Mouse (Mus musculus): ENCODE measurements around the gene Fam206a.

Fam206a gene

GRCm38 (mm10) chr4:56801907-56802668 lies at the start of gene Fam206a, which contains the start of gene Elp1:
Gene Fam206a, plus strand, starts transcription at chr4:56802345.
Gene Elp1, minus strand, starts transcription at chr4:56802331.
- peak; percentile 97 for DNase-seq (ENCODE audit: low read depth, low spot score)

GRCm38 (mm10) chr4:56756021-56756420 lies 46.1 kb upstream of the Fam206a start:
- no peak for DNase-seq (ENCODE audit: low read depth, low spot score)

GRCm38 (mm10) chr4:56756966-56757600 lies 45.1 kb upstream of the Fam206a start:
- no peak for DNase-seq (ENCODE audit: low read depth, low spot score)

GRCm38 (mm10) chr4:56757693-56758092 lies 44.5 kb upstream of the Fam206a start:
- DNase-seq (ENCODE audit: low read depth, low spot score), result no peak

GRCm38 (mm10) chr4:56767861-56768284 lies 34.3 kb upstream of the Fam206a start:
- DNase-seq (ENCODE audit: low read depth, low spot score), result no peak

GRCm38 (mm10) chr4:56768913-56769312 lies 33.2 kb upstream of the Fam206a start:
- no peak for DNase-seq (ENCODE audit: low read depth, low spot score)

- no peak for DNase-seq (ENCODE audit: low read depth, low spot score)
Observed at GRCm38 (mm10) chr4:56771065-56771464, 31.1 kb upstream of the Fam206a start.

GRCm38 (mm10) chr4:56791373-56791772 lies 10.8 kb upstream of the Fam206a start:
- peak; percentile 21 for DNase-seq (ENCODE audit: low read depth, low spot score)

- no peak for DNase-seq (ENCODE audit: low read depth, low spot score)
Observed at GRCm38 (mm10) chr4:56802669-56803150, 565 bp downstream of the Fam206a start.

GRCm38 (mm10) chr4:56809050-56809449 lies 6.9 kb downstream of the Fam206a start:
- no peak for DNase-seq (ENCODE audit: low read depth, low spot score)

GRCm38 (mm10) chr4:56811642-56812041 lies 9.5 kb downstream of the Fam206a start:
- DNase-seq (ENCODE audit: low read depth, low spot score), result no peak

- no peak for DNase-seq (ENCODE audit: low read depth, low spot score)
Observed at GRCm38 (mm10) chr4:56812096-56812495, 10.0 kb downstream of the Fam206a start.

GRCm38 (mm10) chr4:56815131-56815530 lies 13.0 kb downstream of the Fam206a start:
- DNase-seq (ENCODE audit: low read depth, low spot score), result no peak

GRCm38 (mm10) chr4:56820017-56820550 lies 17.9 kb downstream of the Fam206a start:
- peak; percentile 56 for DNase-seq (ENCODE audit: low read depth, low spot score)

- no peak for DNase-seq (ENCODE audit: low read depth, low spot score)
Observed at GRCm38 (mm10) chr4:56824231-56824630, 22.1 kb downstream of the Fam206a start.

GRCm38 (mm10) chr4:56828932-56829331 lies 26.8 kb downstream of the Fam206a start:
- no peak for DNase-seq (ENCODE audit: low read depth, low spot score)

- DNase-seq (ENCODE audit: low read depth, low spot score), result no peak
Observed at GRCm38 (mm10) chr4:56829511-56829921, 27.4 kb downstream of the Fam206a start.

- DNase-seq (ENCODE audit: low read depth, low spot score), result peak; percentile 43
Observed at GRCm38 (mm10) chr4:56831013-56831609, 29.0 kb downstream of the Fam206a start.

- DNase-seq (ENCODE audit: low read depth, low spot score), result no peak
Observed at GRCm38 (mm10) chr4:56831998-56832397, 29.9 kb downstream of the Fam206a start.

- DNase-seq (ENCODE audit: low read depth, low spot score), result no peak
Observed at GRCm38 (mm10) chr4:56837661-56838060, 35.5 kb downstream of the Fam206a start.

GRCm38 (mm10) chr4:56840297-56840696 lies 38.2 kb downstream of the Fam206a start:
- DNase-seq (ENCODE audit: low read depth, low spot score), result no peak

GRCm38 (mm10) chr4:56842501-56842900 lies 40.4 kb downstream of the Fam206a start:
- no peak for DNase-seq (ENCODE audit: low read depth, low spot score)

Measured in CD4-positive, CD25-positive, alpha-beta regulatory T cell, adult 2 months (primary cell).